Mouse (Mus musculus): Measurements from ENCODE around the gene Uqcc3. TPM values are rescaled to one million over a fixed set of nuclear protein-coding genes. Genes with fewer than 3 reads are reported as not detected.
A peak's percentile ranks its signal among the peaks of the same experiment; 100 is the strongest.
"Not testable (repeated sequence)": the region's sequence is repeated elsewhere in the genome, so short reads cannot be mapped to it uniquely, and the experiment has no call there.

The Uqcc3 gene
- total RNA-seq, 2 experiments from 2014 or later = 35.2 to 35.6 TPM

DNA sequence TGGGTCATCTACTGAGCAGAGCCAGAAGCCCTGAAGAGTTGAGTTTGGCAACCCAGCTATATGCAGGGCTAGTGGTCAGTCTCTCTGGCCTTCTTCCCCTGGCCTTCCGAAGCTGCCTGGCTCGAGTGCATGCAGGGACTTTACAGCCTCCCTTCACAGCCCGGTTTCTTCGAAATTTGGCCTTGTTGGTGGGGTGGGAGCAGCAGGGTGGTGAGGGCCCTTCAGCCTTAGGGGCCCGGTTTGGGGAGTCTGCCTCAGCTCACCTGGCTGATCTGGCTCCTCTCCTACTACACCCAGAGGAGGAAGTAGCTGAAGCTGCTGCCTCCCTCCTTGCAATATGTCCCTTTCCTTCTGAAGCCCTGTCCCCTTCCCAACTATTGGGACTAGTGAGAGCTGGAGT lies 15.5 kb upstream of the Uqcc3 start:
- not testable (repeated sequence) for DNase-seq (ENCODE audit: low spot score in 2 of 2)

DNA sequence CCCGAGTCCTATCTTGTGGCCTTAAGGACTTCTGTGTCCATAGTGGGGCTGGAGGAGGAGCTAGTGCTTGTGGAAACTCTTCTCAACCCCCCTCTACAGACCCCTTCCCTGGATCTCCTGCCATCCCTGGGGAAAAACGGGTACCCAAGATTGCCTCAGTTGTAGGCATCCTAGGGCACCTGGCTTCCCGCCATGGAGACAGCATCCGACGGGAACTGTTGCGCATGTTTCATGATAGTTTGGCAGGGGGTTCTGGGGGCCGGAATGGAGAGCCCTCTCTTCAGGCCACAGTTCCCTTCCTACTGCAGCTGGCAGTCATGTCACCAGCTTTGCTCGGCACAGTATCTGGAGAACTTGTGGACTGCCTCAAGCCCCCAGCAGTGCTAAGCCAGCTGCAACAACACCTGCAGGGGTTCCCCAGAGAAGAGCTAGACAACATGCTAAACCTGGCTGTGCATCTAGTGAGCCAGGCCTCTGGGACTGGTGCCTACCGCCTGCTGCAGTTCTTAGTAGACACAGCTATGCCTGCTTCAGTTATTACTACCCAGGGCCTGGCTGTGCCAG lies 14.8 kb upstream of the Uqcc3 start:
- DNase-seq (ENCODE audit: low spot score in 2 of 2) = no peak

DNA sequence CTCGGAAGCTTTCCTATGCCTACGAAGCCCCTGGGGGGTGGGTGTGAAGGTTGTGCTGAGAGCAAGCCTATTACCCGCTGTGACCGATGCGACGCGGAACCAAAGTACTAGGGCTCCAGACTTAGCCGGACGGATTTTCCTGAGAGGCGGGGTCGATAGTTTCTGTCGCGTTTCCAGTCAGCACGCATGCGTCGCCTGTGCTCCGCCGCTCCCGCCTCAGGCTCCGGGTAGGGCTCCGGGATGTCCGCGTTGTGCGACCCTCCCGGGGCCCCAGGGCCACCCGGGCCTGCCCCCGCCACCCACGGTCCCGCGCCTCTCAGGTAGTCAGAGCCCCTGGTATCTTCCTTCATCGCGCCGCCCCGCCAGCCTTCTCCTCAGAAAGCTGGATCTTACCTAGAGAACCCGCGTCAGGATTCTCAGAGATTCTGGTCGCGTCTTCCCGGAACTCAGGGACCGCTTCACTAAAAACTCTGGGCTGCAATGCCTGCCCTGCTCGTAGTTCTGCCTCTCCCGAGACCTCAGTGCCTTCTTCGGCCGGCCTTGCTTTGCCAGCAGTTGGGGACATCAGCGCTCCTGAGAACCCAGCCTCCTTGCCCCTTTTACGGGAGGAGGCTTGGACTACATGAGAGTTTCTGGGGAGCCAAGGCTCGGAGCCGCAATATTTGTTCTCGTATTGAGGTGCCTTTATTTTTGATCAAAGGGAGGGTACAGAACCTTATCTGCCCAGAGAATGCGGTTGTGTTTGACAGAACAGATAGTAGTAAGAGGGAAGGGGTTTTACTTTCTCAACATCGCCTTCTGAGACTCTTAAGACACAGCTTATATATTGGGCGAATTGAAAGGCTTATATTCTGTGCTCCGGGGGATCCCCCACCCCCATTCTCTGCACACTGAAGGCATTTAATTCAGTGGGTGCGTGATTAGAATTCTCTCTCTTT lies 12.4 kb upstream of the Uqcc3 start, which contains the start of gene Ints5:
TSS of gene Ints5 (plus strand) at position 177 of the 938 bp plus-strand sequence.
- DNase-seq (ENCODE audit: low spot score in 2 of 2) = peak; percentile 85 to 90

DNA sequence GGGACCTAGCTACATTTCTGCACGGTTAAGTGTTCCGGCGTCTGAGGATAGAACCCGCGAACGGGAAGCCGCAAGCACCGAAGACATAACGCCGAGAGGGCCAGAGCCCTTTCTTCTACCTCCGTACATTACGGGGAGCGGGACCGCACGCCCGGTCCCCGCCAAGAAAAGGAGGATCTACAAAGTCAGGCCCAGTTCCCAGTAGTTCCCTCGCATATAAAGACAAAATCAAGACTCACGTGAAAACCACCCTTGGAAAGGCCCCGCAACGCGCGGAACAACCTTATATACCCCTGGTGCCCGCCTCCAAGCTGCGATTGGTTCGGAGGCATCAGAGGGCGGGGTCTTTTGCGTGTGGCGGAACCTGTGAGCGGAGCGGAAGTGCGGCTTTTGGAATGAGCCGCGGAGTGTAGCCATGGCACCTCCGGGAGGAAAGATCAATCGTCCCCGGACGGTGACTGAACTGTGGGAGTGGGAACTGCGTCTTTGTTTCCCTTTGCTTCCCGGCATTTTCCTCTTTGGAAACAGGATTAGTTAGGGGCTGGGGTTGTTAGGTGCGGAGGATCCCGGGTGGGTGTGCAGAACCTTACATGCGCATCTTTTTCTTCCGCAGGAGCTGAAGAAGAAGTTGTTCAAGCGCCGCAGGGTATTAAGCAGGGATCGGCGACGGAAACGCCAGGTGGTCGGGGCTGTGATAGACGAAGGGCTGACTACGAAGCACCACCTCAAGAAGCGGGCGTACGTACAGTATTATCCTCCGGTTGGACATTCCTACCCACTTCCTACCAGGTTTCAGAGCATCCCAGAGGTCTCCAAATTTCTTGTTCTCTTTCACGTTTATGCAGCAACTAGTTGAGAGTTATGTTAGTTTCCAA lies 8.0 kb upstream of the Uqcc3 start, which contains the start of the genes 1810009A15Rik and Gm49416:
TSS of gene 1810009A15Rik (plus strand) at position 343 of the 875 bp plus-strand sequence.
TSS of gene Gm49416 (plus strand) at position 416 of the 875 bp plus-strand sequence.
- peak; percentile 91 to 96 for DNase-seq (ENCODE audit: low spot score in 2 of 2)

DNA sequence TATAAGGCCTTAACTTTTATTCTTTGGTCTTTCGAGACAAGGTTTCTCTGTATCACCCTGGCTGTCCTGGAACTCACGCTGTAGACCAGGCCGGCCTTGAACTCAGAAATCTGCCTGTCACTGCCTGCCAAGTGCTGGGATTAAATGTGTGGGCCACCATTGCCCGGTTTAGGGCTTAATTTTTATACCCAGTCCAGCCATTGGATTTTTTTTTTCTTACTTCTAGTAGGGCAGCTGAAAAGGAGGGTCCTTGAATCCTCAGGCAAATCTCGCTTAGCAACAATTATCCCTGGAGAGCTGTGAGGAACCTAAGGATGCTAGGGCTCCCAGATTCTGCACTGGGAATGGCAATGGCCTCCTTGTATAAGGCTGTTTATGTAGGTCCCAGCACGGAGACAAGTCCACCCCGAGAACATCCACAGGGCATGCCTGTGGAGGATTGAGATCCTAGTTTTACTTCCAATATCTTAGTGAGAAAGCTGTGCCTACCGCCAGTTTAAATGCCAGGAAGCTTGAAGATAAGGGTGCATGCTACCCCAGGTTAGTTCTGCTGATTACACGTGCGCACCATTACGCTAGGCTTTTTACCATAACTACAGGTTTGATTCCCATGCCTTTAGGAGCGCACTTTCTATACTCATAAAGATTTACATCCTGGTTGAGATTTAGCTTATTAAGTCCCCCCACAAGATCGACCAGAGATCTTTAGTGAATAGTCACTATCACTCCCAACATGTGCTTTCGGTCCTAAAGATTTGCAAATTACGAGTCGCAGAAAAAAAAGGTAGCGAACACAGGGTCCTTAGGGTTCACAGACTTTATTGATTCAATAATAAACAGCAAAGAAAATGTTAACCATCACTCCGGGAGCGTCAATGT lies 7.1 kb upstream of the Uqcc3 start:
- DNase-seq (ENCODE audit: low spot score in 2 of 2) = no peak

DNA sequence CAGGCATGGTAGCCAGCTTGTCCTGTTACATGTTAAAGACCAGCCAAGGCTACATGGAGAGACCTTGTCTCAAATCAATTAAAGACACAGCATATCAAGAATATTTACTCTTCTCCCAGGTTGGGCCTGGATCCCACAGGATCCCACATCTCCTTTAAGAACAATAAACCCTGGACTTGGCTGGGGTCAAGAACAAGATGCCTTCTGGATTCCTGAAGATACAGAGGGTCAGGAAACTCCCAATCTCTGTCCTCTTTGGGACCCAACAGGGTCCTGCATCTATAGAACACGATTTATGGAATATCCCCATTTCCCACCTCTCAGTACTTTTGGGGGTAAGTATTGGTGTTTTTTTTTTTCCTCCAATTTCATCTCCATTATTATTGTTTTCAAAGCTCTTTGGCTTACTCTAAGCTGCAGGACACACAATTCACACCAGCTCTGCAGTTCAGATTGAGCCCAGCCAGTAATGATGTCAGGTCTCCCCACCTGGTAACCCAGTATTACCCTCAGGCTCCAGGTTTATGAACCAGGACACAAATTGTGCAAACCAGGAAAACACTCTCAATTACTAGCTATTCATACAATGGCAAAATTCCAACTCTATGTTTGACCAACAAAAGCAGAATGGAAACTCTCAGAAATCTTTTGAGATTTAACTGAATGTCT lies 6.3 kb upstream of the Uqcc3 start:
- no peak for DNase-seq (ENCODE audit: low spot score in 2 of 2)

DNA sequence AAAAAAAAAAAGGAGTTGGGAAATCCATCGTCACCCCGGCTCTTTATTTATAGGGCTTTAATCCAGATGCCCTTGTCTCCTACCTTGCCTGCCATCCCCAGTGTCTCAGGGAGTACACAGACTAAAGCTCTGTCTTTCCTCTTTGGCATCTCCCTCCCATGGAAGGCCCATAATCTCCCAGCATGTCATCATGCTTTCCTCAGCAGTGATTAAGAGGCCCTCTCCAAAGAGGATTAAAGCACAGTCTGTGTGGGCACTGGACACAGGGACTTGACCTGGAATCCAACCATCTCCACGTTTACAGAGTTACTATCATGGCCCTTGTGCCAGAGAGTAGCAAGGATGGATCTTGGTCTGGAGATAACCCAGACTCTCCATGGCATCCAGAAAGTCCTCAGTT lies 2.9 kb upstream of the Uqcc3 start, which contains the start of the genes Lbhd1 and Gm49403:
TSS of gene Lbhd1 (plus strand) at position 117 of the 400 bp plus-strand sequence.
TSS of gene Gm49403 (plus strand) at position 315 of the 400 bp plus-strand sequence.
- no peak for DNase-seq (ENCODE audit: low spot score in 2 of 2)

DNA sequence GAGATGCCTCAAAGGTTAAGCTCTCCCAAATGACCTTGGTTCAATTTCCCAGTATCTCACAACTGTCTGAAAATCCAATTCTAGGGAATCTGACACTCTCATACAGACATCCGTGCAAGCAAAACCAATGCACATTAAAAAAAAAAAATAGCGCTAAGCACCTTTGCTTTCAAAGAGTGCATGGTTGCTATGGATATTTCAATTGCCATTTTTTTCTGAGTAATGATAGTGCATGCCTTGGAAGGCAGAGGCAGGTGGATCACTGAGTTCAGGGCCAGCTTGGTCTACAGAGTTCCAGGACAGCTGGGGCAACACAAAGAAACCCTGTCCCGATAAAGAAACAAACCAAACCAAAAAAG lies 290 bp upstream of the Uqcc3 start:
- DNase-seq (ENCODE audit: low spot score in 2 of 2) = no peak

DNA sequence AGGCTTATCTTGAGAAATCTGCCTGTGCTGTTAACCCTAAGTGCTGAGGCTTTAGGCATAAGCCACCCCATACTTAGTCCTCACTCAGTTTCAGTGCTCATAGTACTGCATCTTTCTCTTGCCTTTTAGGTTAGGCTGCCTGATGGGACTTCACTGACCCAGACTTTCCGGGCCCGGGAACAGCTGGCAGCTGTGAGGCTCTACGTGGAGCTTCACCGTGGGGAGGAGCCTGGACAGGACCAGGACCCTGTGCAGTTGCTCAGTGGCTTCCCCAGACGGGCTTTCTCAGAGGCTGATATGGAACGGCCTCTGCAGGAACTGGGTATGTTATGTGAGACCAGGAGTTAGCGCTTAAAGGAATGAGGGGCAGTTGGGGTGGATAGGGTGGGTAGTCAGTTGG lies 5.7 kb downstream of the Uqcc3 start:
- DNase-seq (ENCODE audit: low spot score in 2 of 2) = no peak

DNA sequence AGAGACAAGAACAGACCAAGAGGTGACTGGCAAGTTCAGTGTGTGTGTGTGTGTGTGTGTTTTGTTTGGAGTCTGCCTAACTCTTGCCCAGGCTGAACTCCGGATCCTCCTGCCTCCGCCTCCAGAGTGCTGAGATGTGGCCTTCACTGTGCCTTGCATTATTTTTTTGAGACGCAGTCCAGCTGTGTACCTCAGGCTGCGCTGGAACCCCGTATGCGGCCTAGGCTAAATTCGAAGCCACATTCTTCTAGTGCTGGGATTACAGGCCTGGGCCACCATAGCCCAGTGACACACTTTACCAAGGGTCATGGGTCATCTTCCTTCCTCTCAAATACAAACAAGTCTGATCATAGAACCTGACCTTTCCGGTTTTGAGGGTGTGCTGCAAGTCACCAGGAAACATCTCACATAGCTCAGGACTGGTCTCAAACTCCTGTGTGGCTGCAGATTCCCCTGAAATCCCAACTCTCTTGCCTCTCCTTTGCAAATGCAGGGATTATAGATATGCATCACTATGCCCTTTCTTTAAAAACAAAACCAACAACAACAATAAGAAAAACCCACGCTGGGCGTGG lies 8.4 kb downstream of the Uqcc3 start:
- no peak for DNase-seq (ENCODE audit: low spot score in 2 of 2)

DNA sequence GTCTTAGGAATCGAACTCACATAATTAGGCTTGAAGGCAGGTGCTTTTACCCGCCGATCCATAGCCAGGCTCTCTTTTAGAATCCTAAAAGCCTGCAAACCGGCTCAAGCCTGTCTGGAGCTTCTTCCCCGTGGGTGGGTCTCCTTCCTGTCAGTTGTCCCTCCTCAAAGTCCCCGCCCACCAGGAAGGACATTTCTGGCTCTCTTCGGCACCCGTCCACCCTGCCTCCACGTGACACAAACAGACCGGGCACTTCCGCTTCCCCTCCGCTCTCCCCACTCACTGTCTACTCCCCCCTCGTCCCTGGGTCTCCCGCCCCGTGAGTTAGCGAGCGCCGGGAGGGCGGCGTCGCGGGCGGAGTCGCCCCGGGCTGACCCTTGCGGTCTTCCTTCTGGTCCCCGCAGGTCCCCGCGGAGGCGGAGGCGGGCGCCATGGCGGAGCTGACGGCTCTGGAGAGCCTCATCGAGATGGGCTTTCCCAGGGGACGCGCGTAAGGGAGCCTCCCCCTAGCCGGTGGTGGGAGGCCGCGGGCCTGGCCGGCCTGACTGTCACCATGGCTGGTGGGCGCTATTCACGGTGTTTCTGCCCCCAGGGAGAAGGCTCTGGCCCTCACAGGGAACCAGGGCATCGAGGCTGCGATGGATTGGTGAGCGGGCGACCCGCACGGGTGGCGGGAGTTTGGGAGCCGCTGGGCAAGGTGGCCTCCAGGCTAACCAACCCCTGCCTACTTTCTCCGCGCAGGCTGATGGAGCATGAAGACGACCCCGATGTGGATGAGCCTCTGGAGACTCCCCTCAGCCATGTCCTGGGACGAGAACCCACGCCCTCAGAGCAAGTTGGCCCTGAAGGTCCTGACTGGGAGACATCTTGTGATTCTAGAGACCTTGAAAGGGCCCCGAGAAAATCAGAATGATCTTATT lies 9.2 kb downstream of the Uqcc3 start, which contains the start of gene Ubxn1:
TSS of gene Ubxn1 (plus strand) at position 230 of the 920 bp plus-strand sequence.
- peak; percentile 96 to 98 for DNase-seq (ENCODE audit: low spot score in 2 of 2)

DNA sequence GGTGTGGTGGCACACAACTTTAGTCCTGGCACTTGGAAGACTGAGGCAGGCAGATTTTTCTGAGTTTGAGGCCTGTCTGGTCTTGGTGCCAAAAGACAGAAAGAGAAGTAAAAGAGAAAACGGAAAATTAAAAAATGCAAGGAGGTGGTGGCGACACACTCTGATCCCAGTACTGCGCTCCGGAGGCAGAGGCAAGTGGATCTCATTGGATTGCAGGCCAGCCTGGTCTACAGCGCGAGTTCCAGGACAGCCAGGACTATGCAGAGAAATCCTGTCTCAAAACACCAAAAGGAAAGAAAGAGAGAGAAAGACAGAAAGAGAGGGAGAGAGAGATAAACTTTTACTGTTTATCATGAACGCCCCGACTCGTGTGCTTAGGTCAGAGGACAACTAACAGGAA lies 9.9 kb downstream of the Uqcc3 start:
- no peak for DNase-seq (ENCODE audit: low spot score in 2 of 2)

DNA sequence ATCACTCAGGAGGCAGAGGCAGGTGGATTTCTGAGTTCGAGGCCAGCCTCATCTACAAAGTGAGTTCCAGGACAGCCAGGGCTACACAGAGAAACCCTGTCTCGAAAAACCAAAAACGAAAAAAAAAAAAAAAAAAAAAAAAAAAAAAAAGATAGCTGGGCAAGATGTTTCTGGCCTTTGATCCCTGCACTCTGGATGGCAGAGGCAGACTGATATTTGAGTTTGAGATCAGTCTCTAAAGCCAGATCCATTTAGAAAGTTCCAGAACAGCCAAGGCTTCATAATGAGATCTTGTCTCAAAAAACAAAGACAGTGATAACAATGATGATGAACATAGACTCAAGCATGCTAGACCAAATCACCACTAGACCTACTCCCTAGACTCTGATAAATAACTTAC lies 10.3 kb downstream of the Uqcc3 start:
- not testable (repeated sequence) for DNase-seq (ENCODE audit: low spot score in 2 of 2)

DNA sequence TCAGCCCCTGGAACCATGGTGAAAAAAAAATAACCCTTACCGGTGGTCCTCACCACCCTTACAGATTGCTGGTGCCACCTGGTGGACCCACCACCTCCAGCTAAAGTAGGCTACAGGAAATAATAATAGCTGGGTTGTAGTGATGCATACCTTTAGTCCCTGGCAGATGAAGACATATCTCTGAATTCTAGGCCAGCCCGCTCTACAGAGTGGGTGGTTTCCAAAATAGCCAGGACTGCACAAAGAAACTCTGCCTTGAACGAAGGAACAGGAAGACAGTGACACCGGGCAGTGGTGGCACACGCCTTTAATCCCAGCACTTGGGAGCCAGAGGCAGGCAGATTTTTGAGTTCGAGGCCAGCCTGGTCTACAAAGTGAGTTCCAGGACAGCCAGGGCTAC lies 16.5 kb downstream of the Uqcc3 start:
- DNase-seq (ENCODE audit: low spot score in 2 of 2) = no peak

DNA sequence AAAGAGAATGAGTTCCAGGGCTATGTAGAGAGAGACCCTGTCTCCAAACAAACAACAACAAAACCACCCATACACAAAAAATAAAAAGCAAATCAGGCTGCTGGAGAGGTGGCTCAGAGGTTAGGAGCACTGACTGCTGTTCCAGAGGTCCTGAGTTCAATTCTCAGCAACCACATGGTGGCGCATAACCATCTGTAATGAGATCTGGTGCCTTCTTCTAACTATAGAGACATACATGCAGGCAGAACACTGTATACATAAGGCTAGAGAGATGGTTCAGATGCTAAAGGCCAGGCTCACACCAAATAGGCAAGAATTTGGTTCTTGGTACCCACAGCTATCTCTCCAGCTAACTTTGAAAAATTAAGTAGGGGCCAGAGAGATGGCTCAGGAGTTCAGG lies 21.7 kb downstream of the Uqcc3 start:
- no peak for DNase-seq (ENCODE audit: low spot score in 2 of 2)

DNA sequence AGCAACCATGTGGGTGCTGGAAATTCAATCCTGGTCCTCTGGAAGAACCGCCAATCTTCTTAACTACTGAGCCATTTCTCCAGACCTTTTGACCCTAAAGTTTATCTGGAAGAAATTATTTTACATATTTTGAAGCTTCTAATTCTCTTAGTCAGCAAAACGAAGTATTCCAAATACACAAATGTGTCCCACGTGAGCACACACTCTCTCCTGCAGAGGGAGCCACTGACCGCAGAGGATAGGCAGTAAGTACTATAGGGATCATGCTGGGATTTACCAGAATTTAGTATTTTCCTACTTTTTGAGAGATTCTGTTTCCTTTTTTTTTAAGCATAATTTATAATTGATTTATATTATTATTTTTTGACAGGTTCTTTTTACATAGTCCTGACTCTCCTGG lies 23.0 kb downstream of the Uqcc3 start:
- DNase-seq (ENCODE audit: low spot score in 2 of 2) = no peak

DNA sequence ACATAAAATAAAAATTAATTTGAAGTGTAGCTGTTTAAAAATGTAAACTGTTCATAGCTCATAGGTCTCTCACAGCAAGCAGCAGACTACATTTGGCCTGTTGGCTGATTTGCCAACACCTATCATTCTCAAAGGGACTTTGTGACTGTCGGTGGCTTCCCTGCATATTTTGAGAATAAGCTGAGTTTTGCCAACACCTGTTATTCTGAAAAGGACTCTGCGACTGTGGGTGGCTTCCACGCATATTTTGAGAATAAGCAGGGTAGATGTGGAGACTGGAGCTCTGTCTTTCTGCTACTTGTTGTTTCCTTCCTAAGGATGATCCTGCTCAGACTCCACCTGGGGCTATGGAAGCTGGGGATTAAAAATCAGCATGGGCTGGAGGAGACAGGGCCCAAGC lies 27.6 kb downstream of the Uqcc3 start:
- no peak for DNase-seq (ENCODE audit: low spot score in 2 of 2)

All from layer of hippocampus, postnatal 14 days (tissue).